Mouse (Mus musculus) granulocyte monocyte progenitor cell, adult 5-6 weeks (primary cell): Measurements from ENCODE around the gene Sphkap. TPM values are rescaled to one million over a fixed set of nuclear protein-coding genes. Genes with fewer than 3 reads are reported as not detected.

Source experiments
- ATAC-seq: replicated peaks from 2 replicates; pipeline ENCODE4 v1.8.0; 2016; ENCODE audit warnings: mild to moderate bottlenecking, moderate TSS enrichment, inconsistent platforms; ENCODE audit not compliant: poor library complexity, severe bottlenecking
- total RNA-seq, 2 experiments: library from RNA; stranded (forward) in 1 of 2; stranded (reverse) in 1 of 2; fragments of 200-712, 200-1000 nt in 1 of 2; fragments of >200 nt in 1 of 2; fragmentation: Nextera tagmentation in 1 of 2; gene quantifications; 2 replicates each; pipeline ENCODE4 v1.2.3; 2014 to 2017

Sphkap gene
- total RNA-seq, 2 experiments from 2014 or later = not detected

GRCm38 (mm10) chr1:83297137-83298076, 110.6 kb downstream of the Sphkap start:
- no peak for ATAC-seq

- no peak for ATAC-seq
Observed at GRCm38 (mm10) chr1:83285866-83286265, 122.1 kb downstream of the Sphkap start.

GRCm38 (mm10) chr1:83277044-83277443, 131.0 kb downstream of the Sphkap start:
- ATAC-seq = no peak

GRCm38 (mm10) chr1:83276637-83277036, 131.4 kb downstream of the Sphkap start:
- no peak for ATAC-seq

GRCm38 (mm10) chr1:83251746-83252145, 156.3 kb downstream of the Sphkap start:
- no peak for ATAC-seq

- no peak for ATAC-seq
Observed at GRCm38 (mm10) chr1:83248235-83248746, 159.7 kb downstream of the Sphkap start.

GRCm38 (mm10) chr1:83227946-83228345, 180.1 kb downstream of the Sphkap start:
- no peak for ATAC-seq

GRCm38 (mm10) chr1:83224423-83224960, 183.5 kb downstream of the Sphkap start:
- no peak for ATAC-seq

GRCm38 (mm10) chr1:83223072-83223471, 184.9 kb downstream of the Sphkap start:
- ATAC-seq = no peak

GRCm38 (mm10) chr1:83218260-83218659, 189.7 kb downstream of the Sphkap start:
- no peak for ATAC-seq

GRCm38 (mm10) chr1:83209981-83210380, 198.0 kb downstream of the Sphkap start:
- no peak for ATAC-seq

Other genes with a start within 250 kb of the Sphkap start
- not detected in 2 replicates for gene Daw1, start 248.4 kb downstream of the Sphkap start, total RNA-seq (2014; fragmentation: Nextera tagmentation)
- gene Daw1, start 248.4 kb downstream of the Sphkap start, total RNA-seq (2017) = not detected in 2 replicates